Mouse (Mus musculus): Measurements from ENCODE around the gene Arhgap10. TPM values are rescaled to one million over a fixed set of nuclear protein-coding genes. Genes with fewer than 3 reads are reported as not detected.

Gene Arhgap10
- total and polyA plus RNA-seq, 3 experiments = 2.7 to 5.9 (median 4.8) TPM

DNA sequence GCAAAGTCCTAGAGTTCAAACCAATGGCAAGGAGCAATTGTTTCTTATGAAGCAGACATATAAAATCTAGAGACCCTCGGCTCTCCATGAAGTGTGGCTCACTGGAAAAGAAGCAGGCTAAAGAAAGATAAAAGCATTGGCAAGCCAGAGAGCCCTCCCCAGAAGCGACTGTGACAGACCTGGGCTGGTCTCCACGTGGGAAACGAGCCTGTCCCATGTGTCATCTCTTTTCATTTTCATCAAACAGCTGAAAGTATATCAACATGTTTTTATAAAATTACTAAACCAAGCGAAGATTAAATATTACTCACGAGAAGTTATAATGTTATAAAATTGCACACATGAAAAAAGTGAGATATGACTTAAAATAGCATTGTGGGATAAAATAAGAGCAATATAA is 89.7 kb downstream of the Arhgap10 start:
- Histone ChIP-seq H3K36me3 (replicated peaks in 1 of 2; ENCODE audit: control insufficient read depth in 1 of 2, insufficient read depth in 1 of 2, low read length in 1 of 2) (no peaks in the 10 kb centered on the region), H3K27ac (ENCODE audit: insufficient read depth, low read depth) (no peak overlapping the region), H3K9me3 (replicated peaks; ENCODE audit: low read length) (no peaks in the 10 kb centered on the region), H3K79me2 (replicated peaks; ENCODE audit: control insufficient read depth, extremely low read depth, insufficient read depth, poor library complexity, severe bottlenecking) (no peaks in the 10 kb centered on the region), H3K4me3 (replicated peaks in 1 of 3; ENCODE audit: low read depth in 2 of 3, low read length in 2 of 3, poor library complexity in 1 of 3) (no peak overlapping the region), H3K9ac (ENCODE audit: insufficient read depth, low read depth) (no peak overlapping the region), H3K27me3 (replicated peaks) (no peaks in the 10 kb centered on the region), H3K4me2 (ENCODE audit: insufficient read depth, low read depth, poor library complexity, severe bottlenecking) (no peak overlapping the region), H3K4me1 (ENCODE audit: control insufficient read depth in 1 of 2, insufficient read depth in 2 of 2) (peaks cover 4 to 9% of the 10 kb centered on the region in 2 experiments)
- TF ChIP-seq POLR2AphosphoS2 (IDR thresholded peaks at IDR 0.05; ENCODE audit: low read depth, low read length) (no peak), MYC (IDR thresholded peaks at IDR 0.05; ENCODE audit: low read depth, low read length) (no peak), POLR2A (IDR thresholded peaks at IDR 0.05; ENCODE audit: low read depth, low read length) (no peak), SIN3A (IDR thresholded peaks at IDR 0.05; ENCODE audit: low read length) (no peak), ELF1 (IDR thresholded peaks at IDR 0.05; ENCODE audit: low read depth, low read length) (no peak), JUND (conservative IDR thresholded peaks at IDR 0.05; ENCODE audit: low read depth, low read length) (no peak), NELFE (IDR thresholded peaks at IDR 0.05; ENCODE audit: low read depth, low read length) (no peak), ETS1 (conservative IDR thresholded peaks at IDR 0.05; ENCODE audit: low read depth, low read length) (no peak), HCFC1 (IDR thresholded peaks at IDR 0.05; ENCODE audit: low read depth, low read length) (no peak), CHD1 (IDR thresholded peaks at IDR 0.05; ENCODE audit: low read depth, low read length) (no peak), BHLHE40 (IDR thresholded peaks at IDR 0.05; ENCODE audit: low read depth, low read length) (no peak), JUN (IDR thresholded peaks at IDR 0.05; ENCODE audit: insufficient read depth, low read depth, low read length) (no peak), ZNF384 (IDR thresholded peaks at IDR 0.05; ENCODE audit: low read depth, low read length) (no peak), TCF12 (IDR thresholded peaks at IDR 0.05; ENCODE audit: low read depth, low read length) (no peak), SMC3 (IDR thresholded peaks at IDR 0.05; ENCODE audit: low read depth, low read length) (no peak), MAX (IDR thresholded peaks at IDR 0.05; ENCODE audit: low read length) (no peak), MAFK (IDR thresholded peaks at IDR 0.05; ENCODE audit: insufficient replicate concordance, low read length) (no peak), CHD2 (IDR thresholded peaks at IDR 0.05; ENCODE audit: low read length) (no peak)
- DNase-seq (ENCODE audit: extremely low read depth) = no peak
- in situ Hi-C loops (cut with MboI; ENCODE audit: low pct_ligation_motif_present, low pct_unique_long_range_greater_than_20kb, low sequenced_read_pairs) (loop anchor here (10.0 kb wide), 1 partner anchor 97 kb away; no protein-coding TSS in a partner anchor), dilution Hi-C loops (cut with MboI; ENCODE audit: extremely low pct_ligation_motif_present, extremely low pct_unique_long_range_greater_than_20kb, low sequenced_read_pairs) (no loop called here)

DNA sequence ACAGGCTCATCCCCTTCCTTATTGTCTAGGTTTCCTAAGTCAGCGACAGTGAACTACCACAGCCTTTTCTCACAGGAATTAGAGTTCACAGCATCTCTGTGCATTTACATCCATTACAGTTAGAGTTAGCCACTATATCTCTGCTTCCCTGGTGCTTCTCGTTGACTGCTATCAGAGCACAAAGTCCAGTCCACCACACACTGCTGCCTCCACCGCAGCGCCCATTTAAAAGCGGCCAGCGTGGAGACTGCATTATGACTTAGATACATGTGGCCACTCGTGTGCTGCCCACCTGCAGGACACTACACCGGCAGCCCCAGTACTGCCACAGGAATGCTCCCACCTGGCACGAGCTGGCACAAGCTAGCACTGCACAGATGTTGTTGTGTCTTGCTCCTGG is 90.3 kb downstream of the Arhgap10 start:
- H3K4me2 ChIP-seq (ENCODE audit: insufficient read depth, low read depth, poor library complexity, severe bottlenecking) = no peak overlapping the region
- dilution Hi-C loops (cut with MboI; ENCODE audit: extremely low pct_ligation_motif_present, extremely low pct_unique_long_range_greater_than_20kb, low sequenced_read_pairs) = no loop called here

More for the DNA sequence above, 90.3 kb downstream of the Arhgap10 start:
- H3K9me3 ChIP-seq (replicated peaks; ENCODE audit: low read length) = no peaks in the 10 kb centered on the region
- H3K4me1 ChIP-seq (ENCODE audit: control insufficient read depth in 1 of 2, insufficient read depth in 2 of 2) = peaks cover 4 to 12% of the 10 kb centered on the region in 2 experiments
- H3K27ac ChIP-seq (ENCODE audit: insufficient read depth, low read depth) = no peak overlapping the region
- TF ChIP-seq SIN3A (IDR thresholded peaks at IDR 0.05; ENCODE audit: low read length) = no peak
- no peak for TF ChIP-seq SMC3 (IDR thresholded peaks at IDR 0.05; ENCODE audit: low read depth, low read length)
- H3K79me2 ChIP-seq (replicated peaks; ENCODE audit: control insufficient read depth, extremely low read depth, insufficient read depth, poor library complexity, severe bottlenecking) = no peaks in the 10 kb centered on the region
- H3K27me3 ChIP-seq (replicated peaks) = no peaks in the 10 kb centered on the region
- in situ Hi-C loops (cut with MboI; ENCODE audit: low pct_ligation_motif_present, low pct_unique_long_range_greater_than_20kb, low sequenced_read_pairs) = loop anchor here (10.0 kb wide), 1 partner anchor 97 kb away; no protein-coding TSS in a partner anchor
- H3K36me3 ChIP-seq (replicated peaks in 1 of 2; ENCODE audit: control insufficient read depth in 1 of 2, insufficient read depth in 1 of 2, low read length in 1 of 2) = no peaks in the 10 kb centered on the region
- no peak overlapping the region for H3K4me3 ChIP-seq (replicated peaks in 1 of 3; ENCODE audit: low read depth in 2 of 3, low read length in 2 of 3, poor library complexity in 1 of 3)
- H3K9ac ChIP-seq (ENCODE audit: insufficient read depth, low read depth) = no peak overlapping the region
- DNase-seq (ENCODE audit: extremely low read depth) = no peak

Measured in CH12.LX (cell line).